Mouse (Mus musculus): ENCODE measurements around the gene Spag5. TPM values are rescaled to one million over a fixed set of nuclear protein-coding genes. Genes with fewer than 3 reads are reported as not detected.
"Not testable (repeated sequence)": the region's sequence is repeated elsewhere in the genome, so short reads cannot be mapped to it uniquely, and the experiment has no call there.

Spag5 gene
- total and polyA plus RNA-seq, 2 experiments from 2014 or later = 9.1 to 26.7 TPM

DNA sequence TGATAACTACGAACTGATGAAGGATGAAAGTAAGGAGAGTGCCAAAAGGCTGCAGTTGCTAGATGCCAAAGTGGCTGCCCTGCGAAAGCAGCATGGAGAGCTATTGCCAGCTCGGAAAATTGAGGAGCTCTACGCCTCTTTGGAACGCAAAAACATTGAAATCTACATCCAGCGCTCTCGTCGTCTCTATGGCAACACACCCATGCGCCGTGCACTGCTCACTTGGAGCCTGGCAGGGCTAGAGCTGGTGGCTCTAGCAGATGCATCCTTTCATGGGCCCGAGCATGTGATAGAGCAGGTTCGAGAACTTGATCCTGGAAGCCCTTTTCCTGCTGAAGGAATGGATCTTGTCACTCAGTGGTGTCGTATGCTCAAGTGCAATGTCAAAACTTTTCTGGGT is 29.3 kb upstream of the Spag5 start:
- ATAC-seq = no peak
- no peak for TF ChIP-seq CTCF (IDR thresholded peaks at IDR 0.05; ENCODE audit: low read depth)
- Histone ChIP-seq H3K9me3 (ENCODE audit: low read length) (no peaks in the 10 kb centered on the region), H3K36me3 (ENCODE audit: insufficient read depth, low read length) (peaks cover 76% of the 10 kb centered on the region), H3K27ac (no peak overlapping the region), H3K9ac (replicated peaks; ENCODE audit: low read length) (no peak overlapping the region), H3K4me3 (ENCODE audit: low read length) (no peak overlapping the region), H3K4me2 (ENCODE audit: low read depth, low read length) (no peak overlapping the region), H3K4me1 (ENCODE audit: insufficient read depth, low read length) (no peaks in the 10 kb centered on the region), H3K27me3 (ENCODE audit: insufficient read depth, low read length) (no peaks in the 10 kb centered on the region)
- 71% methylated on average over 13 of the region's 13 CpGs for WGBS
- DNase-seq (ENCODE audit: low spot score) = peak; percentile 9

DNA sequence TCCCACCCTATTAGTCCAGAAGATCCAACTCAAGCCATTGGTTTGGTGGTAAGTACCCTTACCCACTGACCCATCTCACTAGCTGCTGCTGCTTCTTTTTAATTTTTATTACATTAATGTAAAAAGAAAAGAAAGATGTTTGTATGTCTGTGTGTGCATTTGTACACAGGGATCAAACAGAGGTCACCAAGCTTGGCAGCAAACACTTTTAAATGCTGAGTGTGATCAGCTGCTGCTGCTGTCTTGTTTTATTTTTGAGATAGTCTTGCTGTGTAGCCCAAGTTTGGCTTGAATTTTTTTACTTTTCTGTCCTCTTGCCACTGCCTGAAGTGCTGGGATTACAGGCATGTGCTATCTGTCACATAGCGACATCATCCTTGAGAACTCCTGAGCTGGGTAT is 25.7 kb upstream of the Spag5 start:
- Histone ChIP-seq H3K27ac (no peak overlapping the region), H3K4me1 (ENCODE audit: insufficient read depth, low read length) (no peaks in the 10 kb centered on the region), H3K36me3 (ENCODE audit: insufficient read depth, low read length) (peaks cover 81% of the 10 kb centered on the region), H3K4me3 (ENCODE audit: low read length) (no peak overlapping the region), H3K27me3 (ENCODE audit: insufficient read depth, low read length) (no peaks in the 10 kb centered on the region), H3K9me3 (ENCODE audit: low read length) (no peaks in the 10 kb centered on the region), H3K9ac (replicated peaks; ENCODE audit: low read length) (no peak overlapping the region), H3K4me2 (ENCODE audit: low read depth, low read length) (no peak overlapping the region)
- no peak for ATAC-seq
- TF ChIP-seq CTCF (IDR thresholded peaks at IDR 0.05; ENCODE audit: low read depth) = no peak
- 97% methylated on average over 1 of the region's 1 CpGs for WGBS
- no peak for DNase-seq (ENCODE audit: low spot score)

- H3K4me2 ChIP-seq (ENCODE audit: low read depth, low read length); H3K27ac ChIP-seq; ATAC-seq; H3K27me3 ChIP-seq (ENCODE audit: insufficient read depth, low read length); H3K9ac ChIP-seq (replicated peaks; ENCODE audit: low read length); DNase-seq (ENCODE audit: low spot score); H3K4me1 ChIP-seq (ENCODE audit: insufficient read depth, low read length); H3K9me3 ChIP-seq (ENCODE audit: low read length); H3K4me3 ChIP-seq (ENCODE audit: low read length): not testable (repeated sequence)
- 95% methylated on average over 4 of the region's 4 CpGs for WGBS
- peaks cover 83% of the 10 kb centered on the region for H3K36me3 ChIP-seq (ENCODE audit: insufficient read depth, low read length)
- peak; percentile 44 for TF ChIP-seq CTCF (IDR thresholded peaks at IDR 0.05; ENCODE audit: low read depth)
These were observed 25.2 kb upstream of the Spag5 start for GRCm38 (mm10) chr11:78276169-78276568.

DNA sequence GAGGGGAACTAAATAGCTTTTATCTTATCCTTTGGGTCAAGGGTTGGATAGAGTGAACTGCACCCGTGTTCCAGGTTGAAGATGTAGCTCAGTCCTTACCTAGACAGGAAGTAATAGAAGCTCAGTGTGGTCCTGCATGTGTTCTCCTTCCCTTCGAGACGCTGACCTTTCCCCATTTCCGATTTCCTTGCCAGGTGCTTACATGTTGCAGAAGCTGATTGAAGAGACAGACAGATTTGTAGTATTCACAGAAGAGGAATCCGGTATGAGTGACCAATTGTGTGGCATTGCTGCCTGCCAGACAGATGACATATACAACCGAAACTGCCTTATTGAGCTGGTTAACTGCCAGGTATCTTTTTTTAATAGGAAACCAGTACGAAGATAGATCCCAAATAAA is 22.5 kb upstream of the Spag5 start:
- no peak for TF ChIP-seq CTCF (IDR thresholded peaks at IDR 0.05; ENCODE audit: low read depth)
- no peak overlapping the region for H3K4me2 ChIP-seq (ENCODE audit: low read depth, low read length)
- no peak overlapping the region for H3K9ac ChIP-seq (replicated peaks; ENCODE audit: low read length)
- peaks cover 75% of the 10 kb centered on the region for H3K36me3 ChIP-seq (ENCODE audit: insufficient read depth, low read length)
- H3K4me1 ChIP-seq (ENCODE audit: insufficient read depth, low read length) = no peaks in the 10 kb centered on the region
- no peak for DNase-seq (ENCODE audit: low spot score)
- no peaks in the 10 kb centered on the region for H3K9me3 ChIP-seq (ENCODE audit: low read length)
- 82% methylated on average over 7 of the region's 7 CpGs for WGBS
- H3K4me3 ChIP-seq (ENCODE audit: low read length) = no peak overlapping the region
- H3K27ac ChIP-seq = no peak overlapping the region
- ATAC-seq = no peak
- H3K27me3 ChIP-seq (ENCODE audit: insufficient read depth, low read length) = no peaks in the 10 kb centered on the region

GRCm38 (mm10) chr11:78279586-78279985 is 21.7 kb upstream of the Spag5 start:
- no peak for ATAC-seq
- no peak overlapping the region for H3K4me2 ChIP-seq (ENCODE audit: low read depth, low read length)
- H3K4me3 ChIP-seq (ENCODE audit: low read length) = no peak overlapping the region
- no peak overlapping the region for H3K9ac ChIP-seq (replicated peaks; ENCODE audit: low read length)
- H3K27ac ChIP-seq = no peak overlapping the region
- H3K4me1 ChIP-seq (ENCODE audit: insufficient read depth, low read length) = no peaks in the 10 kb centered on the region
- no peaks in the 10 kb centered on the region for H3K9me3 ChIP-seq (ENCODE audit: low read length)
- H3K27me3 ChIP-seq (ENCODE audit: insufficient read depth, low read length) = no peaks in the 10 kb centered on the region
- peaks cover 80% of the 10 kb centered on the region for H3K36me3 ChIP-seq (ENCODE audit: insufficient read depth, low read length)
- 73% methylated on average over 4 of the region's 4 CpGs for WGBS
- DNase-seq (ENCODE audit: low spot score) = peak; percentile 10
- no peak for TF ChIP-seq CTCF (IDR thresholded peaks at IDR 0.05; ENCODE audit: low read depth)

GRCm38 (mm10) chr11:78289146-78289763 is 12.1 kb upstream of the Spag5 start:
- Histone ChIP-seq H3K4me2 (ENCODE audit: low read depth, low read length) (no peak overlapping the region), H3K27me3 (ENCODE audit: insufficient read depth, low read length) (no peaks in the 10 kb centered on the region), H3K9ac (replicated peaks; ENCODE audit: low read length) (no peak overlapping the region), H3K36me3 (ENCODE audit: insufficient read depth, low read length) (peaks cover 62% of the 10 kb centered on the region), H3K4me3 (ENCODE audit: low read length) (no peak overlapping the region), H3K9me3 (ENCODE audit: low read length) (no peaks in the 10 kb centered on the region), H3K27ac (no peak overlapping the region), H3K4me1 (ENCODE audit: insufficient read depth, low read length) (no peaks in the 10 kb centered on the region)
- no peak for TF ChIP-seq CTCF (IDR thresholded peaks at IDR 0.05; ENCODE audit: low read depth)
- WGBS = 96% methylated on average over 7 of the region's 7 CpGs
- DNase-seq (ENCODE audit: low spot score) (no peak), ATAC-seq (no peak)

DNA sequence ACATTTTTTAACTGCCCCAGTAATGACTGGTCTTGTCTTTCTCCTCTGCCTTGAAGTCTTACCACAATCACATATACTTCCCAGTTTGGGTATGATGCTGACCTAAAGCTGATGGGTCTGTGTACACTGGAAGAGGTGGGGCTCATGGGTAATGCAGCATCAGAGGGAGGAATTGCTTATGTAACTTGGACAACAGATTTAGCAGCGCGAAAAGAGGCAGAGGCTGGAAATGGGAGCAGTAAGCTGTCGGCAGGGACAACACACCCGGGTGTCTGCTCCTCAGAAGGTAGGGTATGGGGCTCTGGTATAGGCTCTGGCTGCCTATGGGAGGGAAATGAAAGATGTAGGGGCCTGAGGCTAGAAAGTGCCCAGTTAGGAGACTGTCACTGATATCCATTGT is 10.7 kb upstream of the Spag5 start, which contains the start of gene BC030499:
Gene BC030499, plus strand, starts transcription at position 188 of the 400 bp plus-strand sequence.
- Histone ChIP-seq H3K4me3 (ENCODE audit: low read length) (no peak within 1 kb of the TSS), H3K9me3 (ENCODE audit: low read length) (no peaks in the 10 kb centered on the region), H3K27me3 (ENCODE audit: insufficient read depth, low read length) (no peaks in the 10 kb centered on the region), H3K27ac (no peak within 1 kb of the TSS), H3K36me3 (ENCODE audit: insufficient read depth, low read length) (peaks cover 48% of the 10 kb centered on the region), H3K9ac (replicated peaks; ENCODE audit: low read length) (no peak within 1 kb of the TSS), H3K4me1 (ENCODE audit: insufficient read depth, low read length) (no peaks in the 10 kb centered on the region), H3K4me2 (ENCODE audit: low read depth, low read length) (no peak within 1 kb of the TSS)
- no peak for DNase-seq (ENCODE audit: low spot score)
- no peak for ATAC-seq
- 93% methylated on average over 4 of the region's 4 CpGs for WGBS
- TF ChIP-seq CTCF (IDR thresholded peaks at IDR 0.05; ENCODE audit: low read depth) = no peak
